In the genomic region with DNA sequence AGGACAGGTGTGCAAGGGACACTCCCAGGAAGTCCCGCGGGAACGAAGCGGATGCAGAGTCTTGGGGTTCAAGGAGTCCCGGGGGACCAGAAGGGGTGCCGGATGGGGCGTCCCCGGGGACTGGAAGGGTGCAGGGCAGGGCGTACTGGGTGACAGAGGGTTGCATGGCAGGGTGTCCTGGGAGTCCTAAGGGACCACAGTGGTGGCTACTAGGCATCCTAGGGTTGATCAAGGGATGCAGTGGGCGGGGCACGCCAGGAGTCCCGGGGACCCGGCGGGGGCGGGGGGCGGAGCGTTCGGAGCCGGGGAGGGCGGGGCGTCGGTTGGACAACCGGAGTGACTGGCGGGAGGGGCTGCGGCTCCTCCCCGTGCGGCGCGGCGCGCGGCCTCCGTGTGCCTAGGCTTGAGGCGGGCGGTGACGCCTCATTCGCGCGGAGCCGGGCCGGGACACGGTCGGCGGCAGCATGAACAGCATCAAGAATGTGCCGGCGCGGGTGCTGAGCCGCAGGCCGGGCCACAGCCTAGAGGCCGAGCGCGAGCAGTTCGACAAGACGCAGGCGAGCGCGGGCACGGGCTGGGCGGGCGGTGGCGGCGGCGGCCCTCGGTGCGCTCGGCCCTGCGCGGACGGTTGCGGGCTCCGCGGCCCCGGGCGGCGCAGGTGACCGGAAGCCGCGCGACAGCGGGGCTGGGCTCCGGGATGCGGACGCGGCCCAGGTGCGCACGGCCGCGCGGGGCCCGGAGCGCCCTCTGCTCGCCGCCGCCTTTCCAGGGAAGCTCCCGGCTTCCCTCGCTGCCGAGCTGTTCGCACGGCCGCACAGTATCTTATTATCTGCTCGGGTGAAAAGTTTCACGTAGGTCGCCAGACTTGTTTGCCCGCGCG, we compare ENCODE assay signal across 8 mouse cellular contexts. TPM values are rescaled to one million over a fixed set of nuclear protein-coding genes. Genes with fewer than 3 reads are reported as not detected.
DNase-seq lines count a peak whose midpoint lies in the region; ATAC-seq and TF ChIP-seq lines count a peak whose summit lies in the region.

A gene (plus strand): TSS at position 330 of the 880 bp plus-strand sequence.

- TF ChIP-seq POLR2A in limb, embryonic 14.5 days (IDR thresholded peaks at IDR 0.05; ENCODE audit: borderline replicate concordance, extremely low read depth, insufficient read depth, insufficient read length) = no peak

- peaks cover 41% of the 10 kb centered on the region for H3K4me1 ChIP-seq in embryonic facial prominence, embryonic 10.5 days
- H3K4me1 ChIP-seq in limb, embryonic 14.5 days (ENCODE audit: control insufficient read depth, insufficient read depth, low read length) = no peaks in the 10 kb centered on the region; the same call in none of the 2 replicates
- peaks cover 16% of the 10 kb centered on the region for H3K4me1 ChIP-seq in midbrain, embryonic 15.5 days

- H3K36me3 ChIP-seq in embryonic facial prominence, embryonic 10.5 days (replicated peaks) = no peaks in the 10 kb centered on the region
- H3K36me3 ChIP-seq in limb, embryonic 14.5 days (ENCODE audit: control insufficient read depth, insufficient read depth, low read length) = no peaks in the 10 kb centered on the region
- H3K36me3 ChIP-seq in midbrain, embryonic 15.5 days (replicated peaks) = no peaks in the 10 kb centered on the region

- H3K27me3 ChIP-seq in embryonic facial prominence, embryonic 10.5 days (replicated peaks; ENCODE audit: low read depth, poor library complexity, severe bottlenecking) = peaks cover 62% of the 10 kb centered on the region
- H3K27me3 ChIP-seq in limb, embryonic 14.5 days (ENCODE audit: control insufficient read depth, insufficient read depth, low read length) = no peaks in the 10 kb centered on the region
- H3K27me3 ChIP-seq in midbrain, embryonic 15.5 days (replicated peaks) = 0 out of 2 replicates have a peak, but pooled peaks cover 3% of the 10 kb centered on the region

- peak within 1 kb of the TSS; percentile 90 for H3K4me2 ChIP-seq in limb, embryonic 14.5 days (replicated peaks; ENCODE audit: low read depth, low read length, severe bottlenecking)
- H3K4me2 ChIP-seq in midbrain, embryonic 15.5 days = peak within 1 kb of the TSS; percentile 90

- H3K27ac ChIP-seq in embryonic facial prominence, embryonic 10.5 days (replicated peaks) = peak within 1 kb of the TSS; percentile 79
- H3K27ac ChIP-seq in limb, embryonic 14.5 days (replicated peaks; ENCODE audit: low read depth, low read length) = no peak within 1 kb of the TSS
- peak within 1 kb of the TSS; percentile 46; the same call in 1 of the 2 replicates for H3K27ac ChIP-seq in midbrain, embryonic 15.5 days

- peak; percentile 82 for ATAC-seq in limb, embryonic 14.5 days (ENCODE audit: low FRiP score, low read depth)
- peak; percentile 80 for ATAC-seq in midbrain, embryonic 15.5 days (replicated peaks)

- peak within 1 kb of the TSS; percentile 76 for H3K4me3 ChIP-seq in embryonic facial prominence, embryonic 10.5 days
- H3K4me3 ChIP-seq in limb, embryonic 14.5 days (replicated peaks; ENCODE audit: low read length) = peak within 1 kb of the TSS; percentile 65
- peak within 1 kb of the TSS; percentile 64 for H3K4me3 ChIP-seq in midbrain, embryonic 15.5 days

- peak within 1 kb of the TSS; percentile 72 for H3K9ac ChIP-seq in limb, embryonic 14.5 days (ENCODE audit: low read depth, low read length, severe bottlenecking)
- H3K9ac ChIP-seq in midbrain, embryonic 15.5 days = peak within 1 kb of the TSS; percentile 54

- peak; percentile 48 for DNase-seq in 416B (ENCODE audit: low read depth)
- peak; percentile 90 for DNase-seq in adrenal gland, postnatal 10 days
- peak; percentile 81 for DNase-seq in embryonic facial prominence, embryonic 10.5 days (ENCODE audit: low spot score)
- DNase-seq in heart, adult 18-20 months = peak; percentile 81 to 87
- peak; percentile 88 for DNase-seq in kidney, adult 18-20 months
- DNase-seq in limb, embryonic 14.5 days (ENCODE audit: low spot score) = peak; percentile 49
- DNase-seq in spleen, postnatal 4 days (ENCODE audit: low spot score in 2 of 2) = peak; percentile 85 to 92

- no peaks in the 10 kb centered on the region for H3K9me3 ChIP-seq in embryonic facial prominence, embryonic 10.5 days
- H3K9me3 ChIP-seq in limb, embryonic 14.5 days (ENCODE audit: control insufficient read depth, low read length) = no peaks in the 10 kb centered on the region
- H3K9me3 ChIP-seq in midbrain, embryonic 15.5 days = no peaks in the 10 kb centered on the region

- WGBS in embryonic facial prominence, embryonic 10.5 days = 2% methylated on average over 106 of the region's 106 CpGs
- WGBS in limb, embryonic 14.5 days = 2% methylated on average over 71 of the region's 106 CpGs
- under 1% methylated on average over 88 of the region's 106 CpGs for WGBS in midbrain, embryonic 15.5 days

RNA-seq across cellular contexts. Expression of the gene that starts here (rescaled TPM):
- 10 to 100 TPM; 18.2 to 22.5 TPM for total RNA-seq in adrenal gland, postnatal 10 days (2021)
- polyA plus RNA-seq in embryonic facial prominence, embryonic 10.5 days (2016; fragmentation: Nextera tagmentation; extraction: Ambion mirVana) = 8.5 and 10.7 TPM in 2 replicates
- 10 to 100 TPM; 11.1 to 11.3 TPM for total RNA-seq in heart, adult 18-20 months (2021)
- 10.6 and 12.3 TPM in 2 replicates for polyA plus RNA-seq in limb, embryonic 14.5 days (2012; rRNA removed)
- 8.7 and 9.9 TPM in 2 replicates for polyA plus RNA-seq in limb, embryonic 14.5 days (2014; fragmentation: Nextera tagmentation; extraction: Ambion mirVana)
- polyA plus RNA-seq in midbrain, embryonic 15.5 days (2015; fragmentation: Nextera tagmentation; extraction: Ambion mirVana) = 29.8 and 30.7 TPM in 2 replicates
